Mouse (Mus musculus) embryonic stem cell, embryonic (primary cell): Measurements from ENCODE around the gene Nfia.

Experiments used
- CTCF ChIA-PET, 4 experiments: fragments of 300-600 bp in 2 of 4; fragments of 350-600 bp in 2 of 4; sonication (Branson Sonifier 250); formaldehyde crosslinking; loops; one replicate each; lab custom pipeline; 2022; ENCODE audit warnings: inconsistent platforms in 2 of 4; lab: Charles Lee
- POLR2A ChIA-PET, 4 experiments: fragments of 300-600 bp in 2 of 4; fragments of 350-600 bp in 2 of 4; sonication (Branson Sonifier 250); formaldehyde crosslinking; loops; one replicate each; lab custom pipeline; 2022; ENCODE audit warnings: antibody characterized with exemption in 4 of 4, inconsistent platforms in 1 of 4; lab: Charles Lee

Nfia gene

GRCm38 (mm10) chr4:98104911-98105702 lies 332.6 kb downstream of the Nfia start:
- POLR2A ChIA-PET: interaction anchor here in 1 of 4 experiments (0.7 kb wide), 1 partner anchor 741 kb away, joined by 5 read pairs; no protein-coding TSS in a partner anchor

GRCm38 (mm10) chr4:98105971-98106370 lies 333.4 kb downstream of the Nfia start:
- ChIA-PET CTCF (interaction anchor here in 1 of 4 experiments (0.5 to 0.7 kb wide), 3 partner anchors 244 to 1178 kb away, joined by 3 to 6 read pairs (median 4); no protein-coding TSS in a partner anchor), POLR2A (interaction anchor here in 2 of 4 experiments (0.5 to 0.7 kb wide), 2 partner anchors 740 to 1076 kb away, joined by 3 to 5 read pairs; no protein-coding TSS in a partner anchor)

More at GRCm38 (mm10) chr4:98104911-98105702, 332.6 kb downstream of the Nfia start:
- CTCF ChIA-PET: interaction anchor here in 1 of 4 experiments (0.7 kb wide), 1 partner anchor 245 kb away, joined by 6 read pairs; no protein-coding TSS in a partner anchor

GRCm38 (mm10) chr4:98106445-98107092 lies 334.0 kb downstream of the Nfia start:
- POLR2A ChIA-PET: interaction anchor here in 1 of 4 experiments (0.5 kb wide), 1 partner anchor 1075 kb away, joined by 3 read pairs; no protein-coding TSS in a partner anchor
- CTCF ChIA-PET: interaction anchor here in 1 of 4 experiments (0.5 to 0.6 kb wide), 2 partner anchors 524 to 1178 kb away, joined by 3 to 4 read pairs; no protein-coding TSS in a partner anchor

- POLR2A ChIA-PET: no interaction called here
Observed at GRCm38 (mm10) chr4:98107093-98107453, 334.5 kb downstream of the Nfia start.

GRCm38 (mm10) chr4:98107936-98108675 lies 335.6 kb downstream of the Nfia start:
- ChIA-PET POLR2A (interaction anchor here in 1 of 4 experiments (0.7 kb wide), 1 partner anchor 1013 kb away, joined by 3 read pairs; no protein-coding TSS in a partner anchor), CTCF (interaction anchor here in 2 of 4 experiments (0.7 to 1.2 kb wide), 2 partner anchors 10 to 47 kb away, joined by 3 read pairs; no protein-coding TSS in a partner anchor)

More at GRCm38 (mm10) chr4:98107093-98107453, 334.5 kb downstream of the Nfia start:
- CTCF ChIA-PET: no interaction called here

GRCm38 (mm10) chr4:98108676-98109016 lies 336.1 kb downstream of the Nfia start:
- POLR2A ChIA-PET: interaction anchor here in 1 of 4 experiments (0.7 kb wide), 1 partner anchor 1012 kb away, joined by 3 read pairs; no protein-coding TSS in a partner anchor
- CTCF ChIA-PET: interaction anchor here in 2 of 4 experiments (0.7 to 1.2 kb wide), 2 partner anchors 9 to 48 kb away, joined by 3 read pairs; no protein-coding TSS in a partner anchor

GRCm38 (mm10) chr4:98109064-98109463 lies 336.5 kb downstream of the Nfia start:
- CTCF ChIA-PET: interaction anchor here in 3 of 4 experiments (0.7 to 1.2 kb wide), 4 partner anchors 9 to 828 kb away, joined by 3 to 5 read pairs (median 4); no protein-coding TSS in a partner anchor
- POLR2A ChIA-PET: no interaction called here

- ChIA-PET POLR2A (no interaction called here), CTCF (interaction anchor here in 1 of 4 experiments (0.7 to 1.4 kb wide), 3 partner anchors 359 to 828 kb away, joined by 3 to 5 read pairs (median 4); no protein-coding TSS in a partner anchor)
Observed at GRCm38 (mm10) chr4:98109911-98110310, 337.4 kb downstream of the Nfia start.

- POLR2A ChIA-PET: interaction anchor here in 1 of 4 experiments (0.6 kb wide), 1 partner anchor 529 kb away, joined by 3 read pairs; no protein-coding TSS in a partner anchor
- CTCF ChIA-PET: interaction anchor here in 2 of 4 experiments (0.6 to 0.7 kb wide), 3 partner anchors 27 to 852 kb away, joined by 3 to 4 read pairs (median 4); no protein-coding TSS in a partner anchor
Observed at GRCm38 (mm10) chr4:98113289-98114024, 340.9 kb downstream of the Nfia start.

- CTCF ChIA-PET: interaction anchor here in 1 of 4 experiments (0.7 kb wide), 1 partner anchor 368 kb away, joined by 3 read pairs; no protein-coding TSS in a partner anchor
- POLR2A ChIA-PET: no interaction called here
Observed at GRCm38 (mm10) chr4:98114966-98115365, 342.4 kb downstream of the Nfia start.

- ChIA-PET POLR2A (no interaction called here), CTCF (interaction anchor here in 1 of 4 experiments (0.7 kb wide), 1 partner anchor 369 kb away, joined by 3 read pairs; no protein-coding TSS in a partner anchor)
Observed at GRCm38 (mm10) chr4:98115401-98115800, 342.9 kb downstream of the Nfia start.

- ChIA-PET POLR2A (no interaction called here), CTCF (no interaction called here)
Observed at GRCm38 (mm10) chr4:98116046-98116445, 343.5 kb downstream of the Nfia start.

- CTCF ChIA-PET: interaction anchor here in 1 of 4 experiments (0.9 kb wide), 1 partner anchor 9 kb away, joined by 3 read pairs; no protein-coding TSS in a partner anchor
Observed at GRCm38 (mm10) chr4:98118126-98118525, 345.6 kb downstream of the Nfia start.

GRCm38 (mm10) chr4:98118761-98119675 lies 346.5 kb downstream of the Nfia start:
- POLR2A ChIA-PET: interaction anchor here in 1 of 4 experiments (0.5 kb wide), 1 partner anchor 32 kb away, joined by 4 read pairs; no protein-coding TSS in a partner anchor
- CTCF ChIA-PET: interaction anchor here in 1 of 4 experiments (0.6 kb wide), 1 partner anchor 33 kb away, joined by 3 read pairs; no protein-coding TSS in a partner anchor

More at GRCm38 (mm10) chr4:98118126-98118525, 345.6 kb downstream of the Nfia start:
- POLR2A ChIA-PET: interaction anchor here in 1 of 4 experiments (0.6 kb wide), 1 partner anchor 535 kb away, joined by 3 read pairs; no protein-coding TSS in a partner anchor

- ChIA-PET CTCF (interaction anchor here in 1 of 4 experiments (0.6 kb wide), 1 partner anchor 34 kb away, joined by 3 read pairs; no protein-coding TSS in a partner anchor), POLR2A (interaction anchor here in 1 of 4 experiments (0.5 kb wide), 1 partner anchor 33 kb away, joined by 4 read pairs; no protein-coding TSS in a partner anchor)
Observed at GRCm38 (mm10) chr4:98119949-98120531, 347.5 kb downstream of the Nfia start.
